Mouse (Mus musculus): ENCODE measurements around the gene Arid5b.
A peak's percentile ranks its signal among the peaks of the same experiment; 100 is the strongest.

The Arid5b gene

DNA sequence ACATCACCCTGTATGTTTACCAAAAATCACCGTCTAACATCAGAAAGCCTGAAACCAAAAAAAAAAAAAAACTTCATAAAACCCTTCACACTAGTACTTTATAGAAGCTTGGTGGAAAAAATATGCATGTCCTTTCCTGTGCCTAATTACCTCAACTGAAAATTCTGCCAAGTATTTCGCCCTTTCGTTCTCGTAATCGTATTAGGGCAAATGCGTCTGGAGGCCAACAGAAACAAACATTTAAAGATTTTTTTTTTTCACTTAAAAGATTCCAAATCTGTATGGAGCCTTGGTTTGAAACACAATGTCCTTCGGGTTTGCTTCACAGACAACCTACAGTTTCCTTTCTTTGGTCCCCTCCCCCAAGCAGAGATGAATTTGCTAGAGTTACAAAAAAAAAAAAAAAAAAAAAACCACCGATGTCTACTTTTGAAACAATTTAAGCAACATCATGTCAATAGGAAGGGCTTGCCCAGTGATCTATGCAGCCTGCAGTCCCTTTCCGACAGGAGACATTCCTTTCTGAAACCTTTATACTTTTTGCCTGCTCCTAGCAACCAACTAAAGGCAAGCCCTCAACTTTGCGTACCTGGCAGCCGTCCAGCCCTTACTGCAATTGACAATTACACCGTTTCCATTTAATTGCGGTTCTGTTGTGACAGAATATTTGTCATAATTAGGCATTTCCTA is 86.7 kb downstream of the Arid5b start:
- peak; percentile 15 for DNase-seq

DNA sequence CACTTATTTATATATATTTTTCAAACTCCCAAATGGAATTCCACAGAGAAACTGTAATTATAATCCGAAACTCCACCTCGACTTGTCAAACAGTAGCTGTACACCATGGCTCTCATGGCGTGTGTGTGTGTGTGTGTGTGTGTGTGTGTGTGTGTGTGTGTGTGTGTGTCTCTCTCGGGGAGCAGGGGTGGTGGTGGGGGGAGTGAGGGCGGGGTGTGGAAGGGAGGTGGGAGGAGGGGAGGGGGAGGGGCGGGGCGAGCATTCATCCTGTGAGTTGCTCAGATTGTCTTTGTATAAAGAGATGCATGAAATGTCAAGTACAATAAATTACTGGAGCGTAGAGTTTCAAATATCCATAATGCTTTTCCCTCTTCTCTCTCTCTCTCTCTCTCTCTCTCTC is 87.4 kb downstream of the Arid5b start:
- no peak for DNase-seq

DNA sequence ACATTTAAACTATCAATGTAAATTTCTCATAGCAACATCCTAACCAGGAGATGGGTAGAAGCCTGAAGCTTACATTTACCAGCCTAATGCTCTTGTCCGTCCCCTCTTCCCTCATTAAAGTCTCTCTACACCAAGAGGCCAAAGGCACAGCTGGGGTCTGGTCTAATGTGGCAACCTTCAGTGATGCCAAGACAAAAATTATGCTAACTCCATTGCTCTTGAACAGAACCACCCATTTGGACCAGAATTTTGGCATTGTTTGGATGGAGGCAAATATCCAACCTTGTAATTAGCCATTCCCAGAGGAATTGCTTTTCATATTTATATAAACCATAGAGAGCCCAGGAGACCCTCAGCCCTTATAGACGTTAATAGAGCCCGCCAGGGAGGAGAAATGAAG is 88.7 kb downstream of the Arid5b start:
- DNase-seq, result no peak

DNA sequence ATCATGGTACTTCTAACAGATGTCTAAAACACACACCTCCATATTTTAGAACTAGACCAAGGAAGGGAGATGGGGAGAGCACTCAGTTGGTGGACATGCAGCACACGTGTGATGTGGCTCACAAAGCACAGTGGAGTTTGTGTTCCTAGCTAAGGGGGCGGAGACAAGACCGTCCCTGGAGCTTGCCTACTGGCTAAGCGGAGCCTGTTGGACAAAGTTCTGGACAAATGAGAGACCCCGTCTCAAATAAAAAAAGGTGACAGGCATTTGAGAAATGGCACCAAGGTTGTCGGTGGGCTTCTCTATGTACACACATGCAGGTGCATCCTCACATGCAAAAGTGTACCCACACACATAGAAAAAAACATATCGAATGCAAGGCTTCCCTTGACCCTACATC is 95.4 kb downstream of the Arid5b start:
- DNase-seq, result no peak

DNA sequence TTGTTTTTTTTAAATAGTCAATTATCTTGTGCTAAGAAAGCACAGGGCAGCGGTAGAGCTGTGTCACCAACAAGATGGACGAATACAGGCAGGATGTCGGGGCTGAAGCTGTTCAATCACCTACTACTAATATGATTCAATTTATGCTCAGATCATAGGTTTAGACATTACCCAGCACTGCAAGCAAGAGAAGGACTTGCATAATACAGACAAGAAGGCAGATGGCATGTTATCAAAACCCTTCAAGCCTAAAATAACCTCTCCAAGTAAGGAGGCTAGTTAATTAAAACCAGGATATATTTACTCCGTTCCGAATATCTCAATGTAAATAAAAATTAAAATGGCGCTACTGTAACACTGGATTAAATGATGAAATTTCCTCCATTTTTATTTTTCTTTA is 96.3 kb downstream of the Arid5b start:
- DNase-seq, result no peak

DNA sequence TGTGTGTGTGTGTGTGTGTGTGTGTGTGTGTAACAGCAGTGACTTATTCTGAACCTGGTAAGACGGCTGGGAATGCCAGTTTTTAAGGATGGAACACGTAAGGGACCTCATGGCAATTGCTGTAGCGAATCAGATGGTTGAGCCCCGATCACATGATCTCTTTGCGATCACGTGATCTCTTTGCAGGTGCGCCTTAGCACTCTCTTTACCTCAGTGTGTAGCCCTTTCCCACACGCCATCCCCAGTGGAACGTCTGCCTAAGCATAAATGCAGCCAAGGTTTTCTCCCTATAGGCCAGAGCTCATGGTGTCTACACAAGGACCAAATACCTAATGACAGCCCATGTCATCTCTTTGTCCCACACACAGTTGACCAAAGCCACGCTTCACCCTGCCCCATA is 97.4 kb downstream of the Arid5b start:
- no peak for DNase-seq

DNA sequence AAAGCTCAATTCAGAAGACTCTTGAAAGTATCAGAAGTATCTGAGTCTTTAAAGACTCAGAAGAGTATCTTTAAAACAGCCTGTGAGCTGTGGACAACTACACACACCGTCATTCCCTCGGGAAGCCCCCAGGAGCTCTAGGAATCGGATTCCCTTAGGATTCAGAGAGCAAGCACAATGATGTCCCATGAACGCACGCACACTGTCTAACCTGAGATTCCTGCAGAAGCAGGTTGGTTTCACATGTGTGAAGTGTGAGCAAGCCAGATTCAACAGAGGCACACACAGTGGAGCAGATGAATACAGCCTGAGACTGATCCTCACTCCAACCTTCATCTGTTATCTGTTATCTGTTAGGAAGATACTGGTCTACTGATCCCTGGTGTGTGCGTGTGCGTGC is 97.8 kb downstream of the Arid5b start:
- no peak for DNase-seq

DNA sequence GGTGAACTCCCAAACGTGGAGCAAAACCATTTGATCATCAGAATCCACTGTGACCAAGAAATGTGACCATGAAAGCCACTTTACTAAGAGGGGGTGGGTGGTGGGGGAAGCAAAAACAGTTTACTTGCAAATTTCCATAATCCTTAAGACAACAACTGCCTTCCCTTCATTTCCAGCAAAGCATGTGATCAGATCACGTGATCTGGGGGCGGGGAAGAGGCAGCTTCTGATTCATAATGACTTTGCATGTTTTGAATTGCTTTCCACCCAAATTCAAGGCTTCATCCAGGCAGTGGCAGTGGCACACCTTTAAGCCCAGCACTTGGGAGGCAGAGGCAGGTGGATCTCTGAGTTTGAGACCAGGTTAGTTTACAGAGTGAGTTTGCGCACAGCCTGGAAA is 98.4 kb downstream of the Arid5b start:
- no peak for DNase-seq

DNA sequence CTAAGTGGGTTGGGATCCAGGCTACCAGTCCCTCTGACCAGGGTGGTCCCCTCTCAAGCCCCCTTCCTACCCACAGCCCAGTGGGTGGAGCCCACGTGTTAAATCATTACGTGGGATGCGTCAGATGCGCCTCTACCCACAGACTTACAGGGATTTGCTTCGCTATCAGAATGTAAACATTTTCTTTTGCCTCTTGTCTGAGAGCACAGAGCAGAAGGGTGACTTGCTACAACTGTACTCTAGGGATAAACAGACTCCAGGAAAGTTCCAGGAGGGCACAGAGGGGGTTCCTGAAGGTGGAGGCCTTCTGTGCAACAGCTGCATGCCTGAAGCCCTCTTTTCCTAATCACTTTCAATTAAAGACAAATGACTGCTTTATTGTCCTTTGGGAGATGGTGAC is 98.8 kb downstream of the Arid5b start:
- DNase-seq, result no peak

DNA sequence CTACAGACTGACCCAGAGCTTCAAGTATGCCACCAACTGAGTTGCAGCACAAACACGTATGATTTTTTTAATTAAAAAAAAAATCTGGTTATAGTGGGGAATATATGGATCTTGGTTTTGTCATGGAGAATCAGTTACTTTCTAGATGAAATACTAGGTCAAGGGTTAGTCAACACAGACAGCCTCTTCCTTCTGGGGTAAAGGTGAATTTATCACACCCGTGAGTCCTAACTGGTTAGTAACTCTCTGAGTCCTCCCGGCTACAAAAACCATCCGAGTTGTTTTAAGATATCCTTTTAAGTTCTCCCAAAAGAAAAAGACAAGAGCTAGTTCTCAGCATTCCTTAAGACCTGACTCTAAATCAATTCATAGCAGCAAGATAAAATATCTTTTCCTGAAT is 99.2 kb downstream of the Arid5b start:
- no peak for DNase-seq

DNA sequence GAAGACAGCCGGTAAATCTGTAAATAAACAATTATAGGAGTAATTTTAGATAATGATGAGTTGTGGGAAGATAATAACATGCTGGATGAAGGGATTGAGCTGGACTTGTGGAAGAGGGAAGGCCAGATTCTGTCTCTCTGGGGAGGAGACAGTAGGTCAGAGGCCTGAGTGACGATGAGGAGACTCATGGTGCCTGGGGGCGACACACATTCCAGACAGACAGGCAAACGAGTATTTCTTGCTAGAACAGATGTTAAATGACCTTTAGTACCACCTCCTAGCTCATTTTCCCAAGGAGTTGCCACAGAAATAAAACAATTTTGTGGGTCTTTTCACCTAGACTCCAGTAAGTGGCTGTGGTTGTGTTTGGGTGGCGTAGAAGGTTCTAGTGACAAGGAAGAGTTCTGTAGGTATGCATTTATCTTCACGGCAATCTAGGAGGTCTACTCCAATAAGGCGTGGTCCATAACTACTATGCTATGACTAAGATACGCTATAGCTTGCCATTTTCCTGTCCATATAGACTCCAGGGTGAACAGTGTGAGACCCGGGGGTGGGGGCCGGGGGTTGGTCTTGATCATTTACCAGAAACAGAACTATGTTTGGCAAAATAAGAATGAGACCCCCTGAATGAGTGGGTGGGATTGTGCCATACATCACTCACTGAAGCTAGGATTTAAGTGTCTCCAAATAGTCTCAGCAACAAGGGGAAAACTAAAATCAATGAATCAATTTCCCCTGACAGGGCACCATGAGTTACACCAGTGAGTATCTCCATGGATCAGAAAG is 100.6 kb downstream of the Arid5b start:
- no peak for DNase-seq

DNA sequence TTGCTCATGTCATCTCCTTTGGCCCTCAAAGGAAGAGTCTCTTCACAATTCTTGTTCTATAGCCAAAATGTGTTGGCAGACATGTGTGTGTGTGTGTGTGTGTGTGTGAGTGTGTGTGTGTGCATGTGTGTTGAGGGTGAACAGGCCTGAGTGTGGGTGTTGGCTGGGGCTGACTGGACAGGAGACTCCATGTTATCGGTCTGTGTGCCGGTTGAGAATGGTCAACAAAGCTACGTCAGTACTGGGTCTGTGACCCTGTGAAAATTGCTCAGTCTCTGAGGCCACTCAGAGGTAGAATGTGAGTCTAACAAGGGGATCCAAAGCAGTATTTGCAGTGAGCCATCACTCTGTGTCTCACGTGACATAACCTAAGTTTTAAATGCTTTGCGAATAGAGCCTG is 102.7 kb downstream of the Arid5b start:
- DNase-seq, result no peak

DNA sequence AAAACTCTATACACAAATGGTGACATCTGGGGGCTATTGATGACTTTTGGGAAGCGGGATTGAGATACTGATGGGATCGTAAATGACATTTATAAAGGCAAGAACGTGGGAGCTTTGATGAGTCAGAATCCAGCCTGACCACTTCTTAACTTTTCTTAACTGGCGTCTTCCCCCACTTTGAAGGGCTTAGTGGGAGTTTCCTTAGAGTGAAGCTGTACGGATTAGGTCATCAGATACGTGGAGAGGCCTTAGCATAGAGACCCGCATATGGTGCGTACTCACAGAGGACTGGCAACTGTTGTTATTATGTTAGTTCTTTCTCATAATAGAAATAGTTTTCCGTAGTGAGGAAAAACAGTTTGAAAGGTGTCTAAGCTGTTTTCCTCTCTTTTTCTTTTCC is 104.9 kb downstream of the Arid5b start:
- no peak for DNase-seq

DNA sequence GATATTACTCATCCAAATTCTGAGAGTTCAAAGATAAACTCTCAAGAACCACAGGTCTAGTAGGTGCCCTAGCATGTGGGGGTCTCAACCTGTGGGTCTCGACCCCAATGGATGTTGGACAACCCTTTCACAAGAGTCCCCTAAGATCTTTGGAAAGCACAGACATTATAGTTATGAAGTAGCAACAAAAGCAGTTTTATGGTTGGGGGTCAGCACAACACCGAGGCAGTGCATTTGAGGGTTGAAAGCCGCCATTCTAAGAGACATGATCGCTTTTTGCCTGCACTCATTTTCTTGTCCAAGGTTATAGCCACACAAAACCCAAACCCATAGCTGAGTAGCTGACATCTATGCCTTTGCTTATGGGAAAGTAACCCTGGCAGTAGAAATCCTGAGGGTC is 105.6 kb downstream of the Arid5b start:
- DNase-seq, result no peak

DNA sequence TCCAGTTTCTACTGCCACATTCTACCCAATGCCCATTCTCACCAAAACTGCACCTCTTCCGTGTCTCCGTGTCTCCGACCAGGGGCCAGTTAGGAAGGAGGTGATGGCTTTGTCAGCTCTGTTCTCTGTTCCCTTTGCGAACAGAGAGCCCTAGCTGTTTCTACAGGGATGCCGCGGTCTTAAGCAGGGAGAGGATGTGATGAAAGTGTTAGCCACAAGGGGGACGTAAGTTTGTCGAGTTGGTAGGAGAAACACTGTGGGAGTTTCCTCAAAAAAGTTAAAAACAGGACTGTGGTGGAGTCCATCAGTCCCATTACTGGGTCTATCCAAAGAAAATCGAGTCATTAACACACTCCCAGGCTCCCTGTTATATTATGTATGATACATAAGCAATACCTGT is 106.6 kb downstream of the Arid5b start:
- DNase-seq, result peak; percentile 33

DNA sequence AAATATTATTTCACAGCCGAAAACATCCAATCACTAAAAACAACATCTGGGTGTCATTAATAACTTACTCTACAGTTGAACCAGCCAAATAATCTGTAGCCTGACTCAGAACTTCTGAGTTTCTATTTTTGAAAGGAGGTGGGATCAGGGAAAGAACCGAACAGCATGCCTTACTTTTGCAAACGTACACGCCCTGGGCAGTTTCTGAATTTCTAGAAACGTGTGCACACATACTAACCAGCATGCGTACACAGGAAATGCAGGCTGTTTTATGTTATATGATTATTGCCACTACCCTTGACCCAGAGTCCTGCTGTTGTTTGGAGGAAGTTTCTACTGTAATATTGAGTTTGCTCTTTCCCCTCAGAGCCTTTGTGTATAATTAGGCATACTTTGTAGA is 109.9 kb downstream of the Arid5b start:
- DNase-seq, result no peak

DNA sequence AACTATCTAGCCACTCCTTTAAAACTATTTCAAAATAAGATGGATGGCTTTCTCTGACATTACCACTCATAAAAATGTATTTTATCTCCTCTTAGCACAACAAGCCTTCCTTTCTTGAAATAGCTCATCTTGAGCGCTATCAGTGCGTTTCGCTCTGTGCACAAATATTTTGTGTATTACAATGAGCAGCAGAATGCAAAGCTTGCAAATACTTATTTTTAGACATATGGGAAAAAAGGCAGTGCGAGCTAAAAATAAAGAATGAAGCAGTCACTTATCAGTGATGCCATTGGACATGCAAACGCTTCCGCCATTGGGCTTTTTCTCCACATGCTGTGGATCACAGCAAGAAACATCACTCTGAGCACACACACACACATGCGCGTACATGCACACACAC is 110.4 kb downstream of the Arid5b start:
- no peak for DNase-seq

DNA sequence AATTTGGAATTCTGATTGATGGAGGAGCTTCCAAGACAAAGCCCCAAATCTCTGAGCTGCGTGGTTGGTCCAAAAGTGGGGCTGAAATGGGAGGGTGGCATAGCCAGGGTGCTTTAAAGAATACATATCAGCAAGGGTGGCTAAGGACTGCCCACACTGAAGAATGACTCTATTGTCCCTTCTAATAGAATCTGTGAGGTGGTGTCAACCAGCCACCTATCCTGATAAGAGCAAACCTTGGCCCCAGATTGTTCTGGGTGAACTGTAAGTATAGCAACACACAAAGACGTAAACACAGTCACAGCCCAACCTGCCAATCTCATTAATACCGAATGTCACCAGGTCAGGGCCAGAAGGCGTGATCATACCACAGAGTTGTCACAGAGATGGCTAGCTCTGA is 111.4 kb downstream of the Arid5b start:
- DNase-seq, result no peak

DNA sequence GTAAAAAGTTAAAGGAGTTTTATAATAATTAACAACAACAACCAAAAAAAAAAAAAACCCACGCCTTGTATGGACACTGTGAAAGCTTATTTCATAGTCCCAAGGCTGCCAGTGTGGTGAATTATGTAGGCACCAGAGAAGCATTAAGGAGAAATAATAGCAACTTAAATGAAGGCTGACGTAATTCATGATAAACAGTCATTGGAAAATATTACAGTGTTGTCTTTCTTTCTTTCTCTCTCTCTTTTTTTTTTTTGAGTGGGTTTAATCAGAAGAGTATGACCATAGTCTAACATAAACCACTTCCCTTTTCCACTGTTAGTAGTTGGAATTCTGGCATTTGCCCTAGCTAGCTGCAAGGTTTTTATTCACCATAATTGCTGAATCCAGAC is 111.8 kb downstream of the Arid5b start:
- DNase-seq, result no peak

DNA sequence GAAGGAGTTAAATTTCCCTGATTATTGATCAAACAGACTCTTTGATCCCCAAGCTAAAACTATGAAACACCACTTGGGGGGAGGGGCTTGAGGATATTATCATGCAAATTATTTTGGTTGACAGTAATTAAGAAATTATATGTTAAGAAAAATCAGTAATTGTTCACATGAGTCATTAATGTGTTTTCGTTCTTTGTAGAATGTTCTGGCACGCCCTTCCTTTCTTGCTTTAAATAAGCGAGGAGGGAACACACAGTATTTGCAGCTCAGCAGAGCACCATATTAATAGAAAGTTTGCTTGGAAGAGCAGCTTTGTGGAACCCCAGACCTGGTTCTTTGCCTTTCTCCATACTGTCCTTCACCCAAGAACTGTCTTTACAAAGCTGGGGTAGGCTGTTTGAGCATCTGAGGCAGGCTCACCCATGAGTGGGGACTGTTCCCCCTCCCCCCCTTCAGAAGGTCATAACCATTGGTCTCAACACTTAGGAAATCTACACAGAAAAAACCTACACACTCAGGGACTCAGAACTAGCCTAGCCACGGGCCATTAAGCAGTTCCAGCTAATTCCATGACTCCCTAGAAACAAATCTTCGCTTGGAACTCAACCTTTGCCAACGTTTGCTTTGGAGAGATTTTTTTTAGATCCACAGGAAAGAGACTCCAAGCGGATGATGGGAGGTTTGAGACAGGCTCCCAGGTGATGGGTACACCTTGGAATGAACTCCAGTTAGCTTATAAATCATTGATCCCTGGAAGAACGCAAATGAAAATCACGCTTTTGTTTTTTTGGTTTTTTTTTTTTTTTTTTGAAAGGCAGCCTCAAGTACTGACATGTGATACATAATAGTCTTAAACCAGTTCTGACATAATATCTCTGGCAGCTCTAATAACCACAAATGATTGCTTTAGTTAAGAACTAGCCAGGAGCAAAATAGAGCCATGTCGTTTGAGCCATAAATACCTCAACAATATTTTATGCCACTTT is 112.5 kb downstream of the Arid5b start:
- DNase-seq, result no peak

DNA sequence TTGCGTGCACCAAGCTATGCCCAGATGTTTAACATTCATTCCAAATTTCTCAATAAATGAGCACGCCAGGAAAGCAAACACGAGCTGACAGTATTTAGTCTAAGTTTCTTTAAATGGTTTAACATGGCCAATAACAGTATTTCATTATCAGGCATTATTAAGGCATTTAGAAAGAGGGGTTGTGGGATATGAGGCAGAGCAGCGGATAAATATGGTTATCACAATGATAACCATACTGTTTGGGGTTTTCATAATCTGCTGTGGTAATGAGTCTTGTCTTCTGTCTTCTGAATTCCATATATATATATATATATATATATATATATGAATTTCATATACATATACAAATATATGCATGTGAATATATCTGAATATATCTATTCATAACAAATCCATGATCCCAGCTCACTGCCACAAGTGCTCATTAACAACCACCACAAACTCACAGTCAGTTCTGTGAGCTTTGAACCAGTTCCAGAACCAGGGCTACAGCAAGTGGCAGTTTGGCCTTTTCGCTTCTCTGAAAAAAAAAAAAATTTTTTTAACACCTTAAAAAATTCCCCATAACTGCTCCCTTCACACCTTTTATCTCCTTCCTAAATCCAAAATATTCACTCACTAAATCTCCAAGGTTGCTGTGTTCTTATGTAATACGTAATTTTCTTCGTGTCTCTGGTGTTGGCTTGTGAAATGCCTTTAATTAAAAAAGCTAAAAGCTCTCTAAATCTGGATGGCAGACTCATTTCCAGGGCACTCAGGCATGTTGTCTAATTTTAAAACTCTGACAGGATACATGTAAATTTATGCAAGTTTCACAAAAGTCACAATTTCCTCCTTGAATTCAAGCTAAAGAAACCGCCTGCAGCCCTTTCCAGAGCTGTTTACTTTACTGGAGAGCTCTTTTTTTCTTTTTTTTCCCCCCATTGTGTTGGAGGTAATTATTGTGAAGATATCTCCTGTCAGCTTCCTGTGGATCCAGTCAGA is 113.5 kb downstream of the Arid5b start:
- DNase-seq, result no peak

DNA sequence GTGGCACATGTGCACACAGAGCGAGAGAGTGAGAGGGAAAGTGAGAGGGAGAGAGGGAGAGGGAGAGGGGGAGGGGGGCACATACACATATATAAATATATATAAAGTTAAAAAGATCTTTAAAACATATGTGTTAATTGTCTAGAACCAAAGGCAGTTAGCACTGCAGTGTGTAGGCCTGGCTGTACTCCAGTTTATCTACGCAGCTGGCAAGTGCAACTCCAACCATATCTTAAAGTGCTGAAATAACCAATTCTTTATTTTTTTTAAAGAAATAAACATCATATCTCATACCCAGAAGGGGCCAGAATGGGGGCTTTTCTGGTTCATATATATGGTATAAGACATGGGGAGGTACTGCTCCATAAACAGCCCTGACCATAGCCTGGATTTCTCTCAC is 114.4 kb downstream of the Arid5b start:
- no peak for DNase-seq
